33 mouse cellular contexts compared by ENCODE assay signal in genomic region chr14:56336032-56336431, GRCm38 (mm10). TPM values are rescaled to one million over a fixed set of nuclear protein-coding genes. Genes with fewer than 3 reads are reported as not detected.
"Had no signal": no experiment of that assay in that cellular context is flagged by ENCODE, and none has a peak within 500 bp of the region (broad histone marks: within the 10 kb centered on the region; RNA-seq: fewer than 3 reads in every experiment).

No protein-coding gene starts in this region.

- H3K9me3 ChIP-seq: heart, embryonic 12.5 days; hindbrain, embryonic 10.5 days; hindbrain, embryonic 12.5 days; kidney, embryonic 15.5 days; limb, embryonic 10.5 days; limb, embryonic 12.5 days; liver, embryonic 13.5 days; liver, embryonic 15.5 days had no signal

- H3K9ac ChIP-seq: forebrain, postnatal 0 days; heart, embryonic 12.5 days; hindbrain, embryonic 12.5 days; hindbrain, embryonic 14.5 days; kidney, embryonic 15.5 days; limb, embryonic 12.5 days; liver, embryonic 13.5 days; liver, embryonic 15.5 days had no signal

- H3K4me3 ChIP-seq: heart, adult 2 months; heart, embryonic 12.5 days; hindbrain, embryonic 10.5 days; hindbrain, embryonic 12.5 days; kidney, embryonic 15.5 days; layer of hippocampus, adult 2 months; left cerebral cortex, adult 2 months; limb, embryonic 10.5 days; limb, embryonic 12.5 days; liver, embryonic 13.5 days; liver, embryonic 15.5 days had no signal

- ATAC-seq: forebrain, postnatal 0 days; hindbrain, embryonic 16.5 days; inflammation-experienced regulatory T-cells, adult 6 months had no signal

- H3K27me3 ChIP-seq: heart, embryonic 12.5 days; hindbrain, embryonic 12.5 days; kidney, embryonic 15.5 days; limb, embryonic 12.5 days; liver, embryonic 13.5 days; liver, embryonic 15.5 days had no signal

- DNase-seq: forebrain, postnatal 0 days; gastrocnemius, postnatal 25 days; heart, adult 2 months; heart, postnatal 10 days; heart, postnatal 4 days; kidney, adult 11 months; kidney, adult 2 months; kidney, adult 9 months; kidney, postnatal 14 days; kidney, postnatal 36 days; liver; liver, embryonic 13.5 days had no signal

- H3K4me2 ChIP-seq: heart, embryonic 12.5 days; hindbrain, embryonic 12.5 days; hindbrain, embryonic 14.5 days; kidney, embryonic 15.5 days; limb, embryonic 12.5 days; liver, embryonic 11.5 days; liver, embryonic 13.5 days; liver, embryonic 15.5 days had no signal

- H3K27ac ChIP-seq: heart, adult 2 months; hindbrain, embryonic 10.5 days; hindbrain, embryonic 12.5 days; hindbrain, embryonic 14.5 days; kidney, embryonic 15.5 days; kidney, postnatal 0 days; layer of hippocampus, adult 2 months; left cerebral cortex, adult 2 months; limb, embryonic 10.5 days; limb, embryonic 12.5 days; liver, embryonic 13.5 days; liver, embryonic 15.5 days had no signal

- H3K36me3 ChIP-seq: heart, embryonic 12.5 days; hindbrain, embryonic 10.5 days; hindbrain, embryonic 12.5 days; kidney, embryonic 15.5 days; limb, embryonic 10.5 days; limb, embryonic 12.5 days; liver, embryonic 13.5 days; liver, embryonic 15.5 days had no signal

- H3K4me1 ChIP-seq: limb, embryonic 10.5 days; limb, embryonic 12.5 days; liver, embryonic 15.5 days had no signal

RNA-seq across cellular contexts. Expression of gene Atp12a, which starts 28.8 kb away (rescaled TPM):
- total RNA-seq: gastrocnemius, adult 18-20 months; gastrocnemius, adult 8-10 months; gastrocnemius, postnatal 25 days; gastrocnemius, postnatal 4 days; granulocyte monocyte progenitor cell, adult 5-6 weeks; heart, adult 2 months; heart, postnatal 10 days; heart, postnatal 25 days; heart, postnatal 4 days; layer of hippocampus, adult 2 months; layer of hippocampus, postnatal 25 days had no signal
- polyA plus RNA-seq: heart, adult 2 months; heart, embryonic 12.5 days; heart, embryonic 14.5 days; hindbrain, embryonic 10.5 days; hindbrain, embryonic 12.5 days; inflammation-experienced regulatory T-cells, adult 6 months; limb, embryonic 10.5 days; limb, embryonic 12.5 days; liver, embryonic 13.5 days; liver, embryonic 15.5 days had no signal
